8 mouse cellular contexts compared by ENCODE assay signal in genomic region chr11:87108755-87109518, GRCm38 (mm10). TPM values are rescaled to one million over a fixed set of nuclear protein-coding genes. Genes with fewer than 3 reads are reported as not detected.
DNase-seq lines count a peak whose midpoint lies in the region; ATAC-seq and TF ChIP-seq lines count a peak whose summit lies in the region.

Gene Ska2 (plus strand): TSS chr11:87109234.

- peak within 1 kb of the TSS; percentile 92 for H3K9ac ChIP-seq in heart, embryonic 11.5 days (ENCODE audit: low read depth, low read length)
- H3K9ac ChIP-seq in kidney, embryonic 16.5 days (replicated peaks; ENCODE audit: low read length): peak within 1 kb of the TSS; percentile 94
- H3K9ac ChIP-seq in liver, adult 2 months (ENCODE audit: low read depth, low read length): peak within 1 kb of the TSS; percentile 46

- DNase-seq in brain, embryonic 14.5 days (ENCODE audit: low read depth): peak; percentile 100
- DNase-seq in liver, adult 2 months (ENCODE audit: extremely low read depth, low read depth, low spot score): peak; percentile 100
- peak; percentile 99 for DNase-seq in splenic B cell, adult 2 months (ENCODE audit: low read depth, low spot score)

- 0% methylated on average over 40 of the region's 40 CpGs for WGBS in heart, embryonic 11.5 days (ENCODE audit: insufficient replicate concordance)
- WGBS in kidney, embryonic 16.5 days: under 1% methylated on average over 40 of the region's 40 CpGs
- under 1% methylated on average over 40 of the region's 40 CpGs for WGBS in liver, adult 2 months

- peak within 1 kb of the TSS; percentile 72 for H3K4me2 ChIP-seq in heart, embryonic 11.5 days
- H3K4me2 ChIP-seq in kidney, embryonic 16.5 days (replicated peaks; ENCODE audit: low read depth, low read length): peak within 1 kb of the TSS; percentile 69
- H3K4me2 ChIP-seq in myocyte (ENCODE audit: low read depth): peak within 1 kb of the TSS; percentile 73

- H3K27ac ChIP-seq in heart, embryonic 11.5 days (ENCODE audit: low read depth, low read length): peak within 1 kb of the TSS; percentile 93
- H3K27ac ChIP-seq in kidney, embryonic 16.5 days (ENCODE audit: low read length): peak within 1 kb of the TSS; percentile 99
- peak within 1 kb of the TSS; percentile 41 for H3K27ac ChIP-seq in liver, adult 2 months (replicated peaks; ENCODE audit: insufficient read depth, low read depth, low read length)

- no peak; the same call in 1 of the 2 replicates for TF ChIP-seq POLR2A in brain, embryonic 14.5 days (IDR thresholded peaks at IDR 0.05; ENCODE audit: borderline replicate concordance, extremely low read depth, insufficient read depth, insufficient read length, poor library complexity, severe bottlenecking)
- no peak for TF ChIP-seq POLR2A in liver, adult 2 months (IDR thresholded peaks at IDR 0.05; ENCODE audit: extremely low read depth, insufficient read depth, low read length)
- TF ChIP-seq POLR2A in myocyte (IDR thresholded peaks at IDR 0.05; ENCODE audit: insufficient read length, low read depth): peak; percentile 55

- no peaks in the 10 kb centered on the region for H3K9me3 ChIP-seq in erythroblast, embryonic 14.5 days (ENCODE audit: control insufficient read depth, low read length)
- H3K9me3 ChIP-seq in heart, embryonic 11.5 days (replicated peaks; ENCODE audit: control insufficient read depth, low read length): no peaks in the 10 kb centered on the region
- no peaks in the 10 kb centered on the region for H3K9me3 ChIP-seq in kidney, embryonic 16.5 days (ENCODE audit: low read length)

- H3K4me3 ChIP-seq in C2C12 (ENCODE audit: insufficient read depth, poor library complexity, severe bottlenecking): peak within 1 kb of the TSS; percentile 90
- peak within 1 kb of the TSS; percentile 90 for H3K4me3 ChIP-seq in erythroblast, embryonic 14.5 days (replicated peaks)
- peak within 1 kb of the TSS; percentile 99 for H3K4me3 ChIP-seq in heart, embryonic 11.5 days (ENCODE audit: low read depth, low read length)
- peak within 1 kb of the TSS; percentile 99 for H3K4me3 ChIP-seq in kidney, embryonic 16.5 days (ENCODE audit: low read length)
- H3K4me3 ChIP-seq in liver, adult 2 months (ENCODE audit: insufficient read depth, low read depth, low read length): peak within 1 kb of the TSS; percentile 68
- H3K4me3 ChIP-seq in myocyte: peak within 1 kb of the TSS; percentile 89

- peak; percentile 99 for ATAC-seq in heart, embryonic 11.5 days (replicated peaks; ENCODE audit: insufficient number of reproducible peaks, low FRiP score, low TSS enrichment)
- peak; percentile 100 for ATAC-seq in kidney, embryonic 16.5 days (ENCODE audit: low FRiP score, low TSS enrichment)

- peaks cover 72% of the 10 kb centered on the region for H3K79me3 ChIP-seq in C2C12 (ENCODE audit: low read depth)

- H3ac ChIP-seq in C2C12 (ENCODE audit: control insufficient read depth, insufficient read length, low read depth): peak within 1 kb of the TSS; percentile 95
- peak within 1 kb of the TSS; percentile 57 for H3ac ChIP-seq in myocyte (ENCODE audit: control insufficient read depth, insufficient read length)

- TF ChIP-seq CTCF in C2C12 (IDR thresholded peaks at IDR 0.05; ENCODE audit: control insufficient read depth, insufficient read depth, insufficient read length): no peak
- TF ChIP-seq CTCF in brain, embryonic 14.5 days (IDR thresholded peaks at IDR 0.05; ENCODE audit: borderline replicate concordance, extremely low read depth, insufficient read depth, insufficient read length): no peak
- TF ChIP-seq CTCF in liver, adult 2 months (IDR thresholded peaks at IDR 0.05; ENCODE audit: low read depth, low read length): no peak

- peaks cover 34% of the 10 kb centered on the region for H3K4me1 ChIP-seq in erythroblast, embryonic 14.5 days (ENCODE audit: control insufficient read depth)
- H3K4me1 ChIP-seq in heart, embryonic 11.5 days (ENCODE audit: control insufficient read depth, insufficient read depth, low read length): peaks cover 11% of the 10 kb centered on the region
- H3K4me1 ChIP-seq in kidney, embryonic 16.5 days (ENCODE audit: insufficient read depth, low read length): peaks cover 17% of the 10 kb centered on the region
- no peaks in the 10 kb centered on the region for H3K4me1 ChIP-seq in liver, adult 2 months (ENCODE audit: control insufficient read depth, insufficient read depth, low read length)

- H3K27me3 ChIP-seq in C2C12 (ENCODE audit: control insufficient read depth, insufficient read depth, insufficient read length): no peaks in the 10 kb centered on the region
- H3K27me3 ChIP-seq in erythroblast, embryonic 14.5 days (ENCODE audit: control insufficient read depth): no peaks in the 10 kb centered on the region
- H3K27me3 ChIP-seq in heart, embryonic 11.5 days (ENCODE audit: control insufficient read depth, insufficient read depth, low read length): no peaks in the 10 kb centered on the region
- no peaks in the 10 kb centered on the region for H3K27me3 ChIP-seq in kidney, embryonic 16.5 days (ENCODE audit: insufficient read depth, low read length)
- no peaks in the 10 kb centered on the region for H3K27me3 ChIP-seq in liver, adult 2 months (ENCODE audit: control insufficient read depth, insufficient read depth, low read length)
- no peaks in the 10 kb centered on the region for H3K27me3 ChIP-seq in myocyte (ENCODE audit: control insufficient read depth, insufficient read depth, insufficient read length)
- no peaks in the 10 kb centered on the region for H3K27me3 ChIP-seq in splenic B cell, adult 2 months (ENCODE audit: control insufficient read depth, insufficient read depth, low read length, poor library complexity, severe bottlenecking)

- H3K36me3 ChIP-seq in C2C12 (ENCODE audit: control insufficient read depth, insufficient read depth) (peaks cover 58% of the 10 kb centered on the region), myocyte (ENCODE audit: control insufficient read depth, insufficient read depth) (no peaks in the 10 kb centered on the region)
- H3K36me3 ChIP-seq in erythroblast, embryonic 14.5 days (ENCODE audit: control insufficient read depth): peaks cover 75% of the 10 kb centered on the region
- H3K36me3 ChIP-seq in heart, embryonic 11.5 days (ENCODE audit: control insufficient read depth, insufficient read depth, low read length): peaks cover 5% of the 10 kb centered on the region; the same call in 1 of the 2 replicates
- H3K36me3 ChIP-seq in kidney, embryonic 16.5 days (ENCODE audit: insufficient read depth, low read length): peaks cover 25% of the 10 kb centered on the region
- no peaks in the 10 kb centered on the region for H3K36me3 ChIP-seq in liver, adult 2 months (ENCODE audit: control insufficient read depth, insufficient read depth, low read length)
- H3K36me3 ChIP-seq in splenic B cell, adult 2 months (ENCODE audit: control insufficient read depth, insufficient read depth, low read length, poor library complexity, severe bottlenecking): no peaks in the 10 kb centered on the region; the same call in 1 of the 2 replicates

- H3K79me2 ChIP-seq in C2C12 (ENCODE audit: control insufficient read depth, insufficient read depth): peaks cover 88% of the 10 kb centered on the region
- no peaks in the 10 kb centered on the region; the same call in 1 of the 2 replicates for H3K79me2 ChIP-seq in liver, adult 2 months (ENCODE audit: control insufficient read depth, insufficient read depth, low read length)
- peaks cover 72% of the 10 kb centered on the region for H3K79me2 ChIP-seq in myocyte (ENCODE audit: control insufficient read depth, insufficient read depth)

TF ChIP-seq in C2C12, 6 proteins besides CTCF, POLR2A, EP300 and RAD21:
- peak; percentile 21 for TF ChIP-seq MAX (IDR thresholded peaks at IDR 0.05)
- no peak for TF ChIP-seq MYOG (IDR thresholded peaks at IDR 0.05; ENCODE audit: control insufficient read depth, extremely low read depth, insufficient read length)
TF ChIP-seq in C2C12: peak in this region for 1.

TF ChIP-seq in myocyte, 11 proteins besides CTCF, POLR2A, EP300 and RAD21:
- TF ChIP-seq E2F4 (IDR thresholded peaks at IDR 0.05; ENCODE audit: insufficient read depth) (peak; percentile 42), MYOD1 (IDR thresholded peaks at IDR 0.05; ENCODE audit: control insufficient read depth in 1 of 3, insufficient read length in 2 of 3, low read depth in 2 of 3) (peak in 1 of 3 experiments; percentile 19), TCF3 (IDR thresholded peaks at IDR 0.05; ENCODE audit: insufficient read length, low read depth) (no peak), MYOG (IDR thresholded peaks at IDR 0.05; ENCODE audit: control insufficient read depth in 1 of 3, insufficient read depth in 1 of 3, insufficient read length in 2 of 3, low read depth in 2 of 3) (peak in 1 of 3 experiments; percentile 35)

RNA-seq across cellular contexts. Expression of gene Ska2, which starts in this region (rescaled TPM):
- polyA plus RNA-seq in C2C12 (2012; fragmentation: generic; extraction: Trizol) (15.1 TPM), myocyte (2012; fragmentation: generic; extraction: Trizol) (5.6 TPM)
- polyA plus RNA-seq in brain, embryonic 14.5 days (2012; rRNA removed): 48.1 and 65.3 TPM in 2 replicates
- polyA plus RNA-seq in erythroblast, embryonic 14.5 days (2012): 0.12 and 0.37 TPM in 2 replicates
- 74.8 and 81.0 TPM in 2 replicates for polyA plus RNA-seq in heart, embryonic 11.5 days (2014; fragmentation: Nextera tagmentation; extraction: Ambion mirVana)
- polyA plus RNA-seq in kidney, embryonic 16.5 days (2015; fragmentation: Nextera tagmentation; extraction: Ambion mirVana): 59.4 and 61.1 TPM in 2 replicates
- 1.4 and 1.9 TPM in 2 replicates for total RNA-seq in liver, adult 2 months (2014; rRNA removed)
- 0.31 and 0.56 TPM in 2 replicates for polyA plus RNA-seq in liver, adult 2 months (2012; rRNA removed)

Comparison
In these comparisons a context has a peak if more than half of its experiments do, and no peak if none do; other contexts are left out.
1. Peak in every context shown above with its lines: DNase-seq, ATAC-seq, H3K4me3 ChIP-seq and H3K27ac ChIP-seq.
2. H3K27ac ChIP-seq: peak in every context shown above with its lines; median percentile 99 in kidney, embryonic 16.5 days; 93 in heart, embryonic 11.5 days; 41 in liver, adult 2 months.